Mouse (Mus musculus) embryonic stem cell, embryonic (primary cell): ENCODE data around the gene Iars.

ENCODE experiments used
- CTCF ChIA-PET, 4 experiments: fragments of 300-600 bp in 2 of 4; fragments of 350-600 bp in 2 of 4; sonication (Branson Sonifier 250); formaldehyde crosslinking; loops; one replicate each; lab custom pipeline; 2022; ENCODE audit warnings: inconsistent platforms in 2 of 4; lab: Charles Lee
- POLR2A ChIA-PET, 4 experiments: fragments of 300-600 bp in 2 of 4; fragments of 350-600 bp in 2 of 4; sonication (Branson Sonifier 250); formaldehyde crosslinking; loops; one replicate each; lab custom pipeline; 2022; ENCODE audit warnings: antibody characterized with exemption in 4 of 4, inconsistent platforms in 1 of 4; lab: Charles Lee

The Iars gene

GRCm38 (mm10) chr13:49681351-49682232 is at the start of gene Iars:
Iars (plus strand) TSS chr13:49682100.
- ChIA-PET POLR2A (interaction anchor here (0.6 to 4.4 kb wide), 54 partner anchors 9 to 1135 kb away, joined by 3 to 40 read pairs (median 4); partner anchors contain the start of genes Cenpp (in 4 of the 4), Nol8 (in 4 of the 4), Ippk (in 2 of the 4) and Bicd2 (in 1 of the 4)), CTCF (no interaction called here)

- ChIA-PET POLR2A (interaction anchor here in 1 of 4 experiments (0.6 to 1.6 kb wide), 4 partner anchors 13 to 86 kb away, joined by 3 to 5 read pairs (median 4); partner anchors contain the start of genes Cenpp and Nol8), CTCF (interaction anchor here in 2 of 4 experiments (0.6 to 0.7 kb wide), 2 partner anchors 14 to 189 kb away, joined by 3 read pairs; no protein-coding TSS in a partner anchor)
Observed at GRCm38 (mm10) chr13:49639965-49640364, 41.9 kb upstream of the Iars start.

- POLR2A ChIA-PET: interaction anchor here in 2 of 4 experiments (0.6 kb wide), 2 partner anchors 15 to 314 kb away, joined by 3 read pairs; no protein-coding TSS in a partner anchor
Observed at GRCm38 (mm10) chr13:49642650-49643049, 39.2 kb upstream of the Iars start.

GRCm38 (mm10) chr13:49643669-49644362 is 38.1 kb upstream of the Iars start:
- ChIA-PET CTCF (interaction anchor here in 2 of 4 experiments (1.2 to 1.9 kb wide), 2 partner anchors 194 kb away, joined by 4 to 7 read pairs; no protein-coding TSS in a partner anchor), POLR2A (no interaction called here)

More at GRCm38 (mm10) chr13:49642650-49643049, 39.2 kb upstream of the Iars start:
- CTCF ChIA-PET: interaction anchor here in 1 of 4 experiments (0.6 kb wide), 1 partner anchor 60 kb away, joined by 4 read pairs; no protein-coding TSS in a partner anchor

GRCm38 (mm10) chr13:49644731-49645529 is 37.0 kb upstream of the Iars start:
- POLR2A ChIA-PET: interaction anchor here in 3 of 4 experiments (0.6 to 1.2 kb wide), 4 partner anchors 9 to 303 kb away, joined by 3 to 4 read pairs (median 3); no protein-coding TSS in a partner anchor
- CTCF ChIA-PET: interaction anchor here (0.6 to 1.9 kb wide), 12 partner anchors 20 to 629 kb away, joined by 3 to 7 read pairs (median 3); partner anchors contain the start of gene Bicd2 (in 1 of the 4)

GRCm38 (mm10) chr13:49646019-49646418 is 35.9 kb upstream of the Iars start:
- POLR2A ChIA-PET: interaction anchor here in 1 of 4 experiments (1.2 kb wide), 1 partner anchor 56 kb away, joined by 4 read pairs; no protein-coding TSS in a partner anchor
- CTCF ChIA-PET: interaction anchor here in 1 of 4 experiments (1.9 kb wide), 1 partner anchor 197 kb away, joined by 7 read pairs; no protein-coding TSS in a partner anchor

GRCm38 (mm10) chr13:49651136-49651535 is 30.8 kb upstream of the Iars start:
- ChIA-PET CTCF (interaction anchor here in 1 of 4 experiments (0.7 kb wide), 1 partner anchor 102 kb away, joined by 4 read pairs; no protein-coding TSS in a partner anchor), POLR2A (interaction anchor here in 2 of 4 experiments (0.6 to 1.7 kb wide), 4 partner anchors 10 to 266 kb away, joined by 3 to 5 read pairs (median 4); partner anchors contain the start of gene Iars (in 1 of the 2))

- ChIA-PET CTCF (interaction anchor here in 1 of 4 experiments (0.7 kb wide), 1 partner anchor 103 kb away, joined by 4 read pairs; no protein-coding TSS in a partner anchor), POLR2A (interaction anchor here (0.7 to 5.0 kb wide), 18 partner anchors 10 to 681 kb away, joined by 3 to 40 read pairs (median 6); partner anchors contain the start of genes Iars (in 4 of the 4), Bicd2 (in 1 of the 4) and Ippk (in 1 of the 4))
Observed at GRCm38 (mm10) chr13:49651781-49652351, 30.0 kb upstream of the Iars start.

GRCm38 (mm10) chr13:49652481-49653179 is 29.3 kb upstream of the Iars start, which contains the start of the genes Cenpp and Nol8:
Cenpp (minus strand) TSS chr13:49652785.
Nol8 (plus strand) TSS chr13:49653078.
- ChIA-PET CTCF (interaction anchor here in 1 of 4 experiments (0.6 kb wide), 1 partner anchor 484 kb away, joined by 3 read pairs; no protein-coding TSS in a partner anchor), POLR2A (interaction anchor here (0.7 to 5.0 kb wide), 42 partner anchors 9 to 682 kb away, joined by 3 to 40 read pairs (median 4); partner anchors contain the start of genes Iars (in 4 of the 4), Ippk (in 2 of the 4), Bicd2 (in 1 of the 4) and Susd3 (in 1 of the 4))

GRCm38 (mm10) chr13:49653180-49653541 is 28.7 kb upstream of the Iars start:
- POLR2A ChIA-PET: interaction anchor here (0.6 to 5.0 kb wide), 47 partner anchors 8 to 1164 kb away, joined by 3 to 40 read pairs (median 4); partner anchors contain the start of genes Iars (in 4 of the 4), Ippk (in 2 of the 4), Bicd2 (in 1 of the 4) and Susd3 (in 1 of the 4)

GRCm38 (mm10) chr13:49677793-49678192 is 4.1 kb upstream of the Iars start:
- POLR2A ChIA-PET: interaction anchor here in 2 of 4 experiments (0.7 to 2.7 kb wide), 4 partner anchors 9 to 25 kb away, joined by 3 to 9 read pairs (median 4); partner anchors contain the start of genes Cenpp (in 1 of the 2) and Nol8 (in 1 of the 2)
- CTCF ChIA-PET: no interaction called here

More at GRCm38 (mm10) chr13:49653180-49653541, 28.7 kb upstream of the Iars start:
- CTCF ChIA-PET: interaction anchor here in 1 of 4 experiments (0.6 kb wide), 1 partner anchor 13 kb away, joined by 3 read pairs; no protein-coding TSS in a partner anchor

GRCm38 (mm10) chr13:49682233-49682846 is 440 bp downstream of the Iars start:
- ChIA-PET CTCF (no interaction called here), POLR2A (interaction anchor here (0.6 to 4.4 kb wide), 48 partner anchors 9 to 1136 kb away, joined by 3 to 40 read pairs (median 4); partner anchors contain the start of genes Cenpp (in 4 of the 4), Nol8 (in 4 of the 4), Ippk (in 2 of the 4) and Bicd2 (in 1 of the 4))

- CTCF ChIA-PET: no interaction called here
- POLR2A ChIA-PET: interaction anchor here in 3 of 4 experiments (0.5 to 2.5 kb wide), 24 partner anchors 8 to 343 kb away, joined by 3 to 19 read pairs (median 3); partner anchors contain the start of genes Cenpp (in 3 of the 3), Nol8 (in 3 of the 3) and Bicd2 (in 1 of the 3)
Observed at GRCm38 (mm10) chr13:49684266-49684665, 2.4 kb downstream of the Iars start.

- POLR2A ChIA-PET: interaction anchor here in 3 of 4 experiments (0.8 to 4.3 kb wide), 13 partner anchors 9 to 38 kb away, joined by 3 to 24 read pairs (median 4); partner anchors contain the start of genes Iars (in 2 of the 3), Cenpp (in 1 of the 3) and Nol8 (in 1 of the 3)
- CTCF ChIA-PET: no interaction called here
Observed at GRCm38 (mm10) chr13:49691056-49691455, 9.2 kb downstream of the Iars start.
